Mouse (Mus musculus) right cerebral cortex, postnatal 10 days (tissue): ENCODE measurements around the gene Igsf9.

Experiments
- DNase-seq, 2 experiments: peaks; one replicate each; pipeline ENCODE4 v3.0.0; 2021; ENCODE audit warnings: low spot score in 2 of 2

Igsf9 gene

GRCm38 (mm10) chr1:172481540-172482280 is at the start of gene Igsf9:
Gene Igsf9 (plus strand): TSS chr1:172481788.
- peak; percentile 97 to 98 for DNase-seq

- no peak for DNase-seq
These were observed 49.6 kb upstream of the Igsf9 start for GRCm38 (mm10) chr1:172431836-172432586.

- no peak for DNase-seq
These were observed 49.0 kb upstream of the Igsf9 start for GRCm38 (mm10) chr1:172432587-172432955.

GRCm38 (mm10) chr1:172433012-172433850 is 48.4 kb upstream of the Igsf9 start:
- no peak for DNase-seq

GRCm38 (mm10) chr1:172433851-172434165 is 47.8 kb upstream of the Igsf9 start:
- DNase-seq = no peak

GRCm38 (mm10) chr1:172436785-172437184 is 44.8 kb upstream of the Igsf9 start:
- no peak for DNase-seq

GRCm38 (mm10) chr1:172438621-172439020 is 43.0 kb upstream of the Igsf9 start:
- DNase-seq = no peak

GRCm38 (mm10) chr1:172440521-172440920 is 41.1 kb upstream of the Igsf9 start:
- DNase-seq = no peak

- DNase-seq = no peak
These were observed 39.6 kb upstream of the Igsf9 start for GRCm38 (mm10) chr1:172441935-172442445.

GRCm38 (mm10) chr1:172450226-172450625 is 31.4 kb upstream of the Igsf9 start:
- no peak for DNase-seq

- DNase-seq = no peak
These were observed 30.6 kb upstream of the Igsf9 start for GRCm38 (mm10) chr1:172450848-172451470.

- DNase-seq = no peak
These were observed 28.7 kb upstream of the Igsf9 start for GRCm38 (mm10) chr1:172452911-172453310.

- DNase-seq = no peak
These were observed 27.8 kb upstream of the Igsf9 start for GRCm38 (mm10) chr1:172453810-172454209.

- DNase-seq = no peak
These were observed 26.2 kb upstream of the Igsf9 start for GRCm38 (mm10) chr1:172455416-172455815.

GRCm38 (mm10) chr1:172456001-172456677 is 25.4 kb upstream of the Igsf9 start:
- no peak for DNase-seq

- DNase-seq = no peak
These were observed 24.4 kb upstream of the Igsf9 start for GRCm38 (mm10) chr1:172457196-172457595.

GRCm38 (mm10) chr1:172458041-172458440 is 23.5 kb upstream of the Igsf9 start:
- no peak for DNase-seq

GRCm38 (mm10) chr1:172461602-172462001 is 20.0 kb upstream of the Igsf9 start:
- no peak for DNase-seq

- no peak for DNase-seq
These were observed 19.1 kb upstream of the Igsf9 start for GRCm38 (mm10) chr1:172462534-172462933.

GRCm38 (mm10) chr1:172463387-172464333 is 17.9 kb upstream of the Igsf9 start:
- no peak for DNase-seq
